In genomic region chr4:149171581-149171981, GRCm38 (mm10) we compare ENCODE assay signal across 11 mouse cellular contexts. TPM values are rescaled to one million over a fixed set of nuclear protein-coding genes. Genes with fewer than 3 reads are reported as not detected.
DNase-seq lines count a peak whose midpoint lies in the region; ATAC-seq and TF ChIP-seq lines count a peak whose summit lies in the region.
"Had no signal": no experiment of that assay in that cellular context is flagged by ENCODE, and none has a peak within 500 bp of the region (broad histone marks: within the 10 kb centered on the region; RNA-seq: fewer than 3 reads in every experiment).

No protein-coding gene starts in this region.

- intact Hi-C loops in gastrocnemius, adult 2 months (cut with DNase I): no loop called here

- H3K4me1 ChIP-seq in liver, embryonic 11.5 days (replicated peaks; ENCODE audit: control insufficient read depth, insufficient read depth, low read length): peaks cover 5% of the 10 kb centered on the region
- H3K4me1 ChIP-seq in lung, embryonic 15.5 days: peaks cover 13% of the 10 kb centered on the region
- H3K4me1 ChIP-seq in stomach, embryonic 16.5 days (ENCODE audit: control insufficient read depth, insufficient read depth, low read length): peaks cover 8% of the 10 kb centered on the region
- H3K4me1 ChIP-seq: limb, embryonic 12.5 days had no signal

- no peaks in the 10 kb centered on the region for H3K9me3 ChIP-seq in liver, embryonic 11.5 days (ENCODE audit: control insufficient read depth, low read length)
- no peaks in the 10 kb centered on the region for H3K9me3 ChIP-seq in lung, embryonic 15.5 days
- no peaks in the 10 kb centered on the region for H3K9me3 ChIP-seq in stomach, embryonic 16.5 days (replicated peaks; ENCODE audit: control insufficient read depth, low read length)
- H3K9me3 ChIP-seq: limb, embryonic 12.5 days had no signal

- 62% methylated on average over 5 of the region's 5 CpGs for WGBS in liver, embryonic 11.5 days
- 55% methylated on average over 5 of the region's 5 CpGs for WGBS in lung, embryonic 15.5 days
- WGBS in stomach, embryonic 16.5 days: 42% methylated on average over 5 of the region's 5 CpGs

- no peaks in the 10 kb centered on the region for H3K27me3 ChIP-seq in liver, embryonic 11.5 days (replicated peaks; ENCODE audit: control insufficient read depth, insufficient read depth, low read length)
- no peaks in the 10 kb centered on the region for H3K27me3 ChIP-seq in lung, embryonic 15.5 days
- no peaks in the 10 kb centered on the region for H3K27me3 ChIP-seq in stomach, embryonic 16.5 days (ENCODE audit: control insufficient read depth, insufficient read depth, low read length)
- H3K27me3 ChIP-seq: limb, embryonic 12.5 days had no signal

- no peak for ATAC-seq in liver, embryonic 11.5 days (replicated peaks; ENCODE audit: low FRiP score)
- 0 out of 2 replicates have a peak, but pooled peaks have one; percentile 6 for ATAC-seq in lung, embryonic 15.5 days (ENCODE audit: borderline replicate concordance, extremely low read depth, low FRiP score, low TSS enrichment)
- ATAC-seq in stomach, embryonic 16.5 days (ENCODE audit: insufficient read depth, low FRiP score): no peak

- DNase-seq in liver: peak; percentile 32
- DNase-seq in liver, embryonic 11.5 days (ENCODE audit: low spot score): no peak
- peak; percentile 52 for DNase-seq in gastrocnemius, adult 2 months
- no peak for DNase-seq in left cerebral cortex, adult 9 months (ENCODE audit: low spot score in 2 of 2)
- no peak for DNase-seq in layer of hippocampus, postnatal 25 days (ENCODE audit: extremely low spot score in 1 of 2, low spot score in 1 of 2)
- no peak for DNase-seq in testis, postnatal 14 days (ENCODE audit: low spot score)
- DNase-seq: cerebellum, postnatal 36 days; kidney, adult 2 months had no signal

- H3K4me2 ChIP-seq in liver, embryonic 11.5 days: no peak overlapping the region
- no peak overlapping the region for H3K4me2 ChIP-seq in lung, embryonic 15.5 days
- H3K4me2 ChIP-seq in stomach, embryonic 16.5 days (ENCODE audit: low read depth, low read length): no peak overlapping the region
- H3K4me2 ChIP-seq: limb, embryonic 12.5 days had no signal

- no peak overlapping the region for H3K4me3 ChIP-seq in liver, embryonic 11.5 days (ENCODE audit: low read depth, low read length)
- H3K4me3 ChIP-seq in gastrocnemius, adult 2 months: no peak overlapping the region
- no peak overlapping the region for H3K4me3 ChIP-seq in lung, embryonic 15.5 days
- no peak overlapping the region for H3K4me3 ChIP-seq in stomach, embryonic 16.5 days (replicated peaks; ENCODE audit: low read length)
- H3K4me3 ChIP-seq: limb, embryonic 12.5 days had no signal

- no peak for TF ChIP-seq CTCF in gastrocnemius, adult 2 months (IDR thresholded peaks at IDR 0.05)

- no peak overlapping the region for H3K27ac ChIP-seq in liver, embryonic 11.5 days (ENCODE audit: low read depth, low read length)
- H3K27ac ChIP-seq in gastrocnemius, adult 2 months: peak overlapping the region; percentile 80
- H3K27ac ChIP-seq in lung, embryonic 15.5 days: peak overlapping the region; percentile 70; the same call in 1 of the 2 replicates
- H3K27ac ChIP-seq in stomach, embryonic 16.5 days (ENCODE audit: low read length): peak overlapping the region; percentile 92

- H3K9ac ChIP-seq in liver, embryonic 11.5 days (ENCODE audit: low read depth, low read length): no peak overlapping the region
- H3K9ac ChIP-seq in lung, embryonic 15.5 days: no peak overlapping the region
- H3K9ac ChIP-seq in stomach, embryonic 16.5 days (ENCODE audit: low read length): no peak overlapping the region
- H3K9ac ChIP-seq: limb, embryonic 12.5 days had no signal

- no peaks in the 10 kb centered on the region for H3K36me3 ChIP-seq in liver, embryonic 11.5 days (ENCODE audit: control insufficient read depth, insufficient read depth, low read length)
- H3K36me3 ChIP-seq in lung, embryonic 15.5 days: no peaks in the 10 kb centered on the region
- H3K36me3 ChIP-seq in stomach, embryonic 16.5 days (ENCODE audit: control insufficient read depth, insufficient read depth, low read length): no peaks in the 10 kb centered on the region
- H3K36me3 ChIP-seq: limb, embryonic 12.5 days had no signal

RNA-seq across cellular contexts. Expression of gene Pgd, which starts 5.0 kb away (rescaled TPM):
- polyA plus RNA-seq in liver, embryonic 11.5 days (2014; fragmentation: Nextera tagmentation; extraction: Ambion mirVana): 49.9 and 57.3 TPM in 2 replicates
- 10 to 100 TPM; 14.4 to 19.1 TPM for total RNA-seq in gastrocnemius, adult 2 months (2021)
- 117 TPM in 2 replicates for polyA plus RNA-seq in lung, embryonic 15.5 days (2015; fragmentation: Nextera tagmentation; extraction: Ambion mirVana)
- 206 and 241 TPM in 2 replicates for polyA plus RNA-seq in stomach, embryonic 16.5 days (2015; fragmentation: Nextera tagmentation; extraction: Ambion mirVana)
- total RNA-seq in layer of hippocampus, postnatal 25 days (2021): 10 to 100 TPM; 34.7 to 37.4 TPM

RNA-seq across cellular contexts. Expression of gene Cenps, which starts 34.2 kb away (rescaled TPM):
- 37.0 and 37.1 TPM in 2 replicates for polyA plus RNA-seq in liver, embryonic 11.5 days (2014; fragmentation: Nextera tagmentation; extraction: Ambion mirVana)
- total RNA-seq in gastrocnemius, adult 2 months (2021): 1 to 10 TPM; 6.5 to 7.0 TPM
- 36.2 and 40.7 TPM in 2 replicates for polyA plus RNA-seq in lung, embryonic 15.5 days (2015; fragmentation: Nextera tagmentation; extraction: Ambion mirVana)
- polyA plus RNA-seq in stomach, embryonic 16.5 days (2015; fragmentation: Nextera tagmentation; extraction: Ambion mirVana): 22.3 and 24.5 TPM in 2 replicates
- 10 to 100 TPM; 17.0 to 20.5 TPM for total RNA-seq in layer of hippocampus, postnatal 25 days (2021)

RNA-seq across cellular contexts. Expression of gene Cort, which starts 45.0 kb away (rescaled TPM):
- 0.26 and 0.38 TPM in 2 replicates for polyA plus RNA-seq in liver, embryonic 11.5 days (2014; fragmentation: Nextera tagmentation; extraction: Ambion mirVana)
- under 1 TPM; 0.36 to 0.51 TPM for total RNA-seq in gastrocnemius, adult 2 months (2021)
- polyA plus RNA-seq in lung, embryonic 15.5 days (2015; fragmentation: Nextera tagmentation; extraction: Ambion mirVana): 0.39 TPM in 1 of 2 replicates, not detected in the other
- not detected in 2 replicates for polyA plus RNA-seq in stomach, embryonic 16.5 days (2015; fragmentation: Nextera tagmentation; extraction: Ambion mirVana)
- total RNA-seq in layer of hippocampus, postnatal 25 days (2021): 10 to 100 TPM in 1 of 2 experiments, 1 to 10 TPM in 1; 8.1 to 10.7 TPM
- polyA plus RNA-seq: kidney, adult 2 months had no signal

Comparison
In these comparisons a context has a peak if more than half of its experiments do, and no peak if none do; other contexts are left out.
1. DNase-seq: peak in liver (single experiment) and gastrocnemius, adult 2 months (single experiment); none in liver, embryonic 11.5 days (single experiment), left cerebral cortex, adult 9 months (0 of 2), layer of hippocampus, postnatal 25 days (0 of 2) and testis, postnatal 14 days (single experiment).